Mouse (Mus musculus) liver, embryonic 12.5 days (tissue): ENCODE measurements around the gene Zfp68. TPM values are rescaled to one million over a fixed set of nuclear protein-coding genes. Genes with fewer than 3 reads are reported as not detected.

Experiments
- ATAC-seq: fragments of 200-750 bp; cut with Nextera tagmentation; 2 replicates; pipeline ENCODE4 v1.8.0; 2017; ENCODE audit warnings: moderate number of reproducible peaks, mild to moderate bottlenecking, moderate library complexity
- H3K27ac ChIP-seq: fragments of 300-500 bp; sonication (generic); 2 replicates; pipeline ENCODE4 v1.5.1; 2016; ENCODE audit warnings: mild to moderate bottlenecking
- H3K27me3 ChIP-seq: fragments of 300-500 bp; sonication (generic); replicated peaks from 2 replicates; pipeline ENCODE4 v1.6.1; 2016; ENCODE audit warnings: mild to moderate bottlenecking, moderate library complexity
- H3K36me3 ChIP-seq: fragments of 300-500 bp; sonication (generic); 2 replicates; pipeline ENCODE4 v1.6.1; 2016; ENCODE audit warnings: mild to moderate bottlenecking, moderate library complexity
- H3K4me1 ChIP-seq: fragments of 300-500 bp; sonication (generic); 2 replicates; pipeline ENCODE4 v1.6.1; 2016
- H3K4me2 ChIP-seq: fragments of 300-500 bp; sonication (generic); 2 replicates; pipeline ENCODE4 v1.6.1; 2016; ENCODE audit warnings: mild to moderate bottlenecking, moderate library complexity
- H3K4me3 ChIP-seq: fragments of 300-500 bp; sonication (generic); 2 replicates; pipeline ENCODE4 v1.5.1; 2016; ENCODE audit warnings: mild to moderate bottlenecking, moderate library complexity
- H3K9ac ChIP-seq: fragments of 300-500 bp; sonication (generic); 2 replicates; pipeline ENCODE4 v1.6.1; 2016; ENCODE audit warnings: mild to moderate bottlenecking, moderate library complexity
- H3K9me3 ChIP-seq: fragments of 300-500 bp; sonication (generic); replicated peaks from 2 replicates; pipeline ENCODE4 v1.6.1; 2016; ENCODE audit warnings: mild to moderate bottlenecking, moderate library complexity
- WGBS: fragments of 180-500 bp; shearing (Covaris S2); methylation state at CpG from one replicate; pipeline ENCODE4 v1.1.7; 2016; ENCODE audit not compliant: insufficient replicate concordance; 5-methylcytosine and 5-hydroxymethylcytosine counted together
- polyA plus RNA-seq: library from polyadenylated mRNA; unstranded; fragments of >200 nt; fragmentation: Nextera tagmentation; extraction: Ambion mirVana; gene quantifications from 2 replicates; pipeline ENCODE4 v1.2.1, GENCODE M21; 2016

Gene Zfp68
- polyA plus RNA-seq: 22.6 and 22.8 TPM in 2 replicates

- no peaks in the 10 kb centered on the region for H3K27me3 ChIP-seq
- H3K4me1 ChIP-seq: peaks cover 41% of the 10 kb centered on the region
- peak within 1 kb of the TSS; percentile 87 for H3K9ac ChIP-seq
- H3K27ac ChIP-seq: peak within 1 kb of the TSS; percentile 92
- peaks cover 5% of the 10 kb centered on the region; the same call in 1 of the 2 replicates for H3K9me3 ChIP-seq
- H3K4me2 ChIP-seq: peak within 1 kb of the TSS; percentile 69
- peak; percentile 94 for ATAC-seq
- H3K36me3 ChIP-seq: peaks cover 38% of the 10 kb centered on the region
- WGBS: under 1% methylated on average over 43 of the region's 43 CpGs
- peak within 1 kb of the TSS; percentile 84 for H3K4me3 ChIP-seq
These were observed at the start of gene Zfp68 for GRCm38 (mm10) chr5:138619211-138620128. TSS of gene Zfp68 (minus strand) at chr5:138619761.

GRCm38 (mm10) chr5:138658922-138659321 lies 39.4 kb upstream of the Zfp68 start:
- H3K4me2 ChIP-seq: no peak overlapping the region
- H3K9me3 ChIP-seq: no peaks in the 10 kb centered on the region
- H3K4me3 ChIP-seq: no peak overlapping the region
- no peaks in the 10 kb centered on the region for H3K36me3 ChIP-seq
- no peaks in the 10 kb centered on the region for H3K27me3 ChIP-seq
- H3K27ac ChIP-seq: no peak overlapping the region
- 3% methylated on average over 5 of the region's 5 CpGs for WGBS
- no peaks in the 10 kb centered on the region for H3K4me1 ChIP-seq
- ATAC-seq: no peak
- H3K9ac ChIP-seq: no peak overlapping the region

GRCm38 (mm10) chr5:138657854-138658253 lies 38.3 kb upstream of the Zfp68 start:
- H3K9ac ChIP-seq: no peak overlapping the region
- WGBS: 30% methylated on average over 6 of the region's 6 CpGs
- no peaks in the 10 kb centered on the region for H3K9me3 ChIP-seq
- peak; percentile 37; the same call in 1 of the 2 replicates for ATAC-seq
- no peaks in the 10 kb centered on the region for H3K27me3 ChIP-seq
- H3K4me3 ChIP-seq: no peak overlapping the region
- no peak overlapping the region for H3K27ac ChIP-seq
- no peaks in the 10 kb centered on the region for H3K4me1 ChIP-seq
- no peaks in the 10 kb centered on the region for H3K36me3 ChIP-seq
- H3K4me2 ChIP-seq: no peak overlapping the region

- Histone ChIP-seq H3K4me1 (no peaks in the 10 kb centered on the region), H3K4me3 (no peak overlapping the region), H3K36me3 (no peaks in the 10 kb centered on the region), H3K4me2 (no peak overlapping the region), H3K27ac (no peak overlapping the region), H3K27me3 (no peaks in the 10 kb centered on the region), H3K9ac (no peak overlapping the region), H3K9me3 (no peaks in the 10 kb centered on the region)
- ATAC-seq: no peak
- WGBS: 71% methylated on average over 3 of the region's 3 CpGs
These were observed 37.8 kb upstream of the Zfp68 start for GRCm38 (mm10) chr5:138657407-138657806.

GRCm38 (mm10) chr5:138656477-138657156 lies 37.1 kb upstream of the Zfp68 start:
- no peaks in the 10 kb centered on the region for H3K4me1 ChIP-seq
- H3K9me3 ChIP-seq: no peaks in the 10 kb centered on the region
- no peak overlapping the region for H3K4me2 ChIP-seq
- peak; percentile 58; the same call in 1 of the 2 replicates for ATAC-seq
- H3K9ac ChIP-seq: no peak overlapping the region
- H3K27me3 ChIP-seq: no peaks in the 10 kb centered on the region
- H3K4me3 ChIP-seq: no peak overlapping the region
- no peak overlapping the region for H3K27ac ChIP-seq
- WGBS: 10% methylated on average over 2 of the region's 2 CpGs
- 0 out of 2 replicates have a peak, but pooled peaks cover under 1% of the 10 kb centered on the region for H3K36me3 ChIP-seq

GRCm38 (mm10) chr5:138652911-138653310 lies 33.4 kb upstream of the Zfp68 start:
- Histone ChIP-seq H3K4me2 (no peak overlapping the region), H3K27me3 (no peaks in the 10 kb centered on the region), H3K4me1 (no peaks in the 10 kb centered on the region), H3K4me3 (no peak overlapping the region), H3K9me3 (no peaks in the 10 kb centered on the region), H3K36me3 (peaks cover 21% of the 10 kb centered on the region), H3K27ac (no peak overlapping the region), H3K9ac (no peak overlapping the region)
- WGBS: 72% methylated on average over 1 of the region's 1 CpGs
- ATAC-seq: no peak

GRCm38 (mm10) chr5:138641761-138642160 lies 22.2 kb upstream of the Zfp68 start:
- Histone ChIP-seq H3K27me3 (no peaks in the 10 kb centered on the region), H3K9me3 (no peaks in the 10 kb centered on the region), H3K4me2 (no peak overlapping the region), H3K9ac (no peak overlapping the region), H3K27ac (no peak overlapping the region), H3K4me1 (no peaks in the 10 kb centered on the region), H3K4me3 (no peak overlapping the region), H3K36me3 (peaks cover 73% of the 10 kb centered on the region)
- WGBS: 85% methylated on average over 3 of the region's 3 CpGs
- no peak for ATAC-seq

- Histone ChIP-seq H3K27ac (no peak overlapping the region), H3K4me1 (no peaks in the 10 kb centered on the region), H3K4me3 (no peak overlapping the region), H3K36me3 (peaks cover 73% of the 10 kb centered on the region), H3K4me2 (no peak overlapping the region), H3K27me3 (no peaks in the 10 kb centered on the region), H3K9me3 (no peaks in the 10 kb centered on the region), H3K9ac (no peak overlapping the region)
- 81% methylated on average over 3 of the region's 3 CpGs for WGBS
- ATAC-seq: no peak
These were observed 21.5 kb upstream of the Zfp68 start for GRCm38 (mm10) chr5:138641081-138641480.

- Histone ChIP-seq H3K4me2 (no peak overlapping the region), H3K27ac (no peak overlapping the region), H3K27me3 (no peaks in the 10 kb centered on the region), H3K9ac (no peak overlapping the region), H3K4me1 (peaks cover 4% of the 10 kb centered on the region; the same call in 1 of the 2 replicates), H3K4me3 (no peak overlapping the region), H3K36me3 (peaks cover 56% of the 10 kb centered on the region), H3K9me3 (no peaks in the 10 kb centered on the region)
- 76% methylated on average over 2 of the region's 2 CpGs for WGBS
- ATAC-seq: no peak
These were observed 16.9 kb upstream of the Zfp68 start for GRCm38 (mm10) chr5:138636486-138636885.

- H3K4me3 ChIP-seq: peak overlapping the region; percentile 83
These were observed 3.9 kb upstream of the Zfp68 start for GRCm38 (mm10) chr5:138623478-138623875.

GRCm38 (mm10) chr5:138622645-138623477 lies 3.3 kb upstream of the Zfp68 start, which contains the start of gene A430033K04Rik:
TSS of gene A430033K04Rik (plus strand) at chr5:138622859.
- H3K4me1 ChIP-seq: peaks cover 46% of the 10 kb centered on the region
- H3K4me3 ChIP-seq: peak within 1 kb of the TSS; percentile 83
- 1% methylated on average over 30 of the region's 30 CpGs for WGBS
- peak; percentile 90 for ATAC-seq
- no peaks in the 10 kb centered on the region for H3K27me3 ChIP-seq
- H3K9ac ChIP-seq: peak within 1 kb of the TSS; percentile 83
- peaks cover 6% of the 10 kb centered on the region; the same call in 1 of the 2 replicates for H3K36me3 ChIP-seq
- peak within 1 kb of the TSS; percentile 79 for H3K4me2 ChIP-seq
- peak within 1 kb of the TSS; percentile 85 for H3K27ac ChIP-seq
- no peaks in the 10 kb centered on the region for H3K9me3 ChIP-seq

More at GRCm38 (mm10) chr5:138623478-138623875, 3.9 kb upstream of the Zfp68 start:
- no peaks in the 10 kb centered on the region for H3K36me3 ChIP-seq
- 12% methylated on average over 3 of the region's 3 CpGs for WGBS
- peak overlapping the region; percentile 79 for H3K4me2 ChIP-seq
- peaks cover 41% of the 10 kb centered on the region for H3K4me1 ChIP-seq
- H3K9ac ChIP-seq: peak overlapping the region; percentile 83
- H3K27me3 ChIP-seq: no peaks in the 10 kb centered on the region
- no peaks in the 10 kb centered on the region for H3K9me3 ChIP-seq
- peak overlapping the region; percentile 85; the same call in 1 of the 2 replicates for H3K27ac ChIP-seq
- no peak for ATAC-seq
